Comparison of ENCODE assay signal across 20 mouse cellular contexts in genomic region chr3:145743476-145744027, GRCm38 (mm10). TPM values are rescaled to one million over a fixed set of nuclear protein-coding genes. Genes with fewer than 3 reads are reported as not detected.
DNase-seq lines count a peak whose midpoint lies in the region; ATAC-seq and TF ChIP-seq lines count a peak whose summit lies in the region.
"Had no signal": no experiment of that assay in that cellular context is flagged by ENCODE, and none has a peak within 500 bp of the region (broad histone marks: within the 10 kb centered on the region; RNA-seq: fewer than 3 reads in every experiment).

No protein-coding gene starts in this region.

- H3K27ac ChIP-seq in midbrain, postnatal 0 days (ENCODE audit: low read depth, low read length) = no peak overlapping the region
- no peak overlapping the region for H3K27ac ChIP-seq in midbrain, embryonic 14.5 days (replicated peaks; ENCODE audit: low read depth, low read length)
- no peak overlapping the region for H3K27ac ChIP-seq in forebrain, embryonic 14.5 days (ENCODE audit: low read depth, low read length)
- no peak overlapping the region for H3K27ac ChIP-seq in hindbrain, embryonic 16.5 days (ENCODE audit: low read depth, low read length)
- H3K27ac ChIP-seq: embryonic facial prominence, embryonic 13.5 days; left cerebral cortex, adult 2 months; limb, embryonic 13.5 days; liver, embryonic 13.5 days had no signal

- no peaks in the 10 kb centered on the region for H3K36me3 ChIP-seq in midbrain, postnatal 0 days (ENCODE audit: insufficient read depth, low read length)
- H3K36me3 ChIP-seq in midbrain, embryonic 14.5 days (ENCODE audit: control insufficient read depth, insufficient read depth, low read length) = no peaks in the 10 kb centered on the region
- no peaks in the 10 kb centered on the region for H3K36me3 ChIP-seq in forebrain, embryonic 14.5 days (ENCODE audit: control insufficient read depth, insufficient read depth, low read length)
- H3K36me3 ChIP-seq in hindbrain, embryonic 16.5 days (ENCODE audit: control insufficient read depth, insufficient read depth, low read length) = no peaks in the 10 kb centered on the region
- H3K36me3 ChIP-seq: embryonic facial prominence, embryonic 13.5 days; heart, embryonic 12.5 days; limb, embryonic 13.5 days; liver, embryonic 13.5 days had no signal

- DNase-seq in midbrain, postnatal 0 days (ENCODE audit: low spot score) = peak; percentile 22
- no peak for DNase-seq in midbrain, embryonic 14.5 days
- peak; percentile 48 for DNase-seq in forebrain, embryonic 14.5 days (ENCODE audit: low spot score)
- no peak for DNase-seq in embryo, embryonic 10 days (ENCODE audit: low spot score)
- DNase-seq in cerebellum, adult 8-10 months = no peak
- no peak for DNase-seq in left cerebral cortex, adult 11 months (ENCODE audit: low spot score)
- DNase-seq: adrenal gland, adult 8-10 months; cerebellum, adult 9-11 months; kidney, postnatal 36 days; liver, embryonic 13.5 days; lung, embryonic 14.5 days; lung, postnatal 4 days; right cerebral cortex, postnatal 25 days; thymus, adult 2 months had no signal

- no peak overlapping the region for H3K9ac ChIP-seq in midbrain, postnatal 0 days (replicated peaks; ENCODE audit: low read length, poor library complexity, severe bottlenecking)
- H3K9ac ChIP-seq in midbrain, embryonic 14.5 days (replicated peaks; ENCODE audit: low read length) = no peak overlapping the region
- no peak overlapping the region for H3K9ac ChIP-seq in forebrain, embryonic 14.5 days (ENCODE audit: low read length)
- H3K9ac ChIP-seq in hindbrain, embryonic 16.5 days (ENCODE audit: low read depth, low read length) = no peak overlapping the region
- H3K9ac ChIP-seq: embryonic facial prominence, embryonic 13.5 days; limb, embryonic 13.5 days; liver, embryonic 13.5 days; lung, embryonic 14.5 days had no signal

- no peaks in the 10 kb centered on the region for H3K9me3 ChIP-seq in midbrain, postnatal 0 days (ENCODE audit: low read length)
- no peaks in the 10 kb centered on the region for H3K9me3 ChIP-seq in midbrain, embryonic 14.5 days (ENCODE audit: control insufficient read depth, low read length)
- H3K9me3 ChIP-seq in forebrain, embryonic 14.5 days (replicated peaks; ENCODE audit: control insufficient read depth, low read length) = no peaks in the 10 kb centered on the region
- no peaks in the 10 kb centered on the region for H3K9me3 ChIP-seq in hindbrain, embryonic 16.5 days (ENCODE audit: control insufficient read depth, low read length)
- H3K9me3 ChIP-seq: embryonic facial prominence, embryonic 13.5 days; heart, embryonic 12.5 days; limb, embryonic 13.5 days; liver, embryonic 13.5 days had no signal

- H3K4me2 ChIP-seq in midbrain, postnatal 0 days (ENCODE audit: low read depth, low read length, poor library complexity, severe bottlenecking) = no peak overlapping the region
- H3K4me2 ChIP-seq in midbrain, embryonic 14.5 days (ENCODE audit: low read length) = no peak overlapping the region
- H3K4me2 ChIP-seq in forebrain, embryonic 14.5 days (ENCODE audit: low read length) = no peak overlapping the region
- no peak overlapping the region for H3K4me2 ChIP-seq in hindbrain, embryonic 16.5 days (ENCODE audit: low read length)
- H3K4me2 ChIP-seq: embryonic facial prominence, embryonic 13.5 days; limb, embryonic 13.5 days; liver, embryonic 13.5 days; lung, embryonic 14.5 days had no signal

- no peak for ATAC-seq in midbrain, postnatal 0 days (ENCODE audit: low FRiP score)
- ATAC-seq in midbrain, embryonic 14.5 days (ENCODE audit: low FRiP score, low TSS enrichment) = no peak
- peak; percentile 70 for ATAC-seq in forebrain, embryonic 14.5 days
- ATAC-seq in hindbrain, embryonic 16.5 days = peak; percentile 59
- ATAC-seq: intestine, embryonic 16.5 days had no signal

- WGBS in midbrain, postnatal 0 days = 79% methylated on average over 9 of the region's 9 CpGs
- 82% methylated on average over 9 of the region's 9 CpGs for WGBS in midbrain, embryonic 14.5 days
- 44% methylated on average over 9 of the region's 9 CpGs for WGBS in forebrain, embryonic 14.5 days
- 68% methylated on average over 9 of the region's 9 CpGs for WGBS in hindbrain, embryonic 16.5 days

- H3K27me3 ChIP-seq in midbrain, postnatal 0 days (ENCODE audit: insufficient read depth, low read length) = no peaks in the 10 kb centered on the region
- no peaks in the 10 kb centered on the region for H3K27me3 ChIP-seq in midbrain, embryonic 14.5 days (ENCODE audit: control insufficient read depth, insufficient read depth, low read length)
- no peaks in the 10 kb centered on the region for H3K27me3 ChIP-seq in forebrain, embryonic 14.5 days (replicated peaks; ENCODE audit: control insufficient read depth, insufficient read depth, low read length)
- H3K27me3 ChIP-seq in hindbrain, embryonic 16.5 days (replicated peaks; ENCODE audit: control insufficient read depth, insufficient read depth, low read length) = no peaks in the 10 kb centered on the region
- H3K27me3 ChIP-seq: embryonic facial prominence, embryonic 13.5 days; heart, embryonic 12.5 days; liver, embryonic 13.5 days had no signal

- H3K4me1 ChIP-seq in midbrain, postnatal 0 days (ENCODE audit: insufficient read depth, low read length) = no peaks in the 10 kb centered on the region
- no peaks in the 10 kb centered on the region for H3K4me1 ChIP-seq in midbrain, embryonic 14.5 days (ENCODE audit: control insufficient read depth, insufficient read depth, low read length)
- 0 out of 2 replicates have a peak, but pooled peaks cover 7% of the 10 kb centered on the region for H3K4me1 ChIP-seq in forebrain, embryonic 14.5 days (ENCODE audit: control insufficient read depth, insufficient read depth, low read length)
- peaks cover 3% of the 10 kb centered on the region; the same call in 1 of the 2 replicates for H3K4me1 ChIP-seq in hindbrain, embryonic 16.5 days (ENCODE audit: control insufficient read depth, insufficient read depth, low read depth, low read length)
- H3K4me1 ChIP-seq: embryonic facial prominence, embryonic 13.5 days had no signal

- no peak for TF ChIP-seq CTCF in midbrain, postnatal 0 days (IDR thresholded peaks at IDR 0.05)

- no peak overlapping the region for H3K4me3 ChIP-seq in midbrain, postnatal 0 days (ENCODE audit: low read depth, low read length)
- H3K4me3 ChIP-seq in midbrain, embryonic 14.5 days (replicated peaks; ENCODE audit: low read depth, low read length) = no peak overlapping the region
- no peak overlapping the region for H3K4me3 ChIP-seq in forebrain, embryonic 14.5 days (ENCODE audit: low read depth, low read length)
- H3K4me3 ChIP-seq in hindbrain, embryonic 16.5 days (ENCODE audit: low read length) = no peak overlapping the region
- H3K4me3 ChIP-seq: embryonic facial prominence, embryonic 13.5 days; heart, embryonic 12.5 days; left cerebral cortex, adult 2 months; limb, embryonic 13.5 days; liver, embryonic 13.5 days had no signal

RNA-seq across cellular contexts. Expression of gene Ddah1, which starts 14.9 kb away (rescaled TPM):
- total RNA-seq in midbrain, postnatal 0 days (2014; rRNA removed) = 162 and 163 TPM in 2 replicates
- 203 and 209 TPM in 2 replicates for polyA plus RNA-seq in midbrain, postnatal 0 days (2015; fragmentation: Nextera tagmentation; extraction: Ambion mirVana)
- polyA plus RNA-seq in midbrain, embryonic 14.5 days (2014; fragmentation: Nextera tagmentation; extraction: Ambion mirVana) = 91.2 and 123 TPM in 2 replicates
- polyA plus RNA-seq in forebrain, embryonic 14.5 days (2014; fragmentation: Nextera tagmentation; extraction: Ambion mirVana) = 129 and 147 TPM in 2 replicates
- polyA plus RNA-seq in hindbrain, embryonic 16.5 days (2015; fragmentation: Nextera tagmentation; extraction: Ambion mirVana) = 119 and 132 TPM in 2 replicates

Comparison
In these comparisons a context has a peak if more than half of its experiments do, and no peak if none do; other contexts are left out.
1. DNase-seq: peak in midbrain, postnatal 0 days (single experiment) and forebrain, embryonic 14.5 days (single experiment); none in midbrain, embryonic 14.5 days (single experiment), embryo, embryonic 10 days (single experiment), cerebellum, adult 8-10 months (single experiment) and left cerebral cortex, adult 11 months (single experiment).
2. ATAC-seq: peak in forebrain, embryonic 14.5 days (single experiment) and hindbrain, embryonic 16.5 days (single experiment); none in midbrain, postnatal 0 days (single experiment) and midbrain, embryonic 14.5 days (single experiment).